ENCODE assay signal across 32 mouse cellular contexts in genomic region chr14:39445501-39445900, GRCm38 (mm10). TPM values are rescaled to one million over a fixed set of nuclear protein-coding genes. Genes with fewer than 3 reads are reported as not detected.
"Had no signal": no experiment of that assay in that cellular context is flagged by ENCODE, and none has a peak within 500 bp of the region (broad histone marks: within the 10 kb centered on the region; RNA-seq: fewer than 3 reads in every experiment).

No protein-coding gene starts in this region.

- DNase-seq: gastrocnemius, adult 2 months; gastrocnemius, postnatal 10 days; gastrocnemius, postnatal 25 days; heart, adult 18-20 months; heart, postnatal 10 days; heart, postnatal 4 days; kidney, adult 9 months; kidney, postnatal 10 days; kidney, postnatal 25 days; kidney, postnatal 4 days; liver; liver, embryonic 13.5 days had no signal

- H3K27ac ChIP-seq: gastrocnemius, adult 2 months; heart, embryonic 10.5 days; hindbrain, embryonic 10.5 days; hindbrain, embryonic 12.5 days; hindbrain, embryonic 14.5 days; intestine, embryonic 15.5 days; layer of hippocampus, adult 2 months; left cerebral cortex, adult 2 months; limb, embryonic 10.5 days; limb, embryonic 12.5 days; liver, embryonic 13.5 days; liver, embryonic 15.5 days had no signal

- H3K9me3 ChIP-seq: heart, embryonic 10.5 days; heart, embryonic 12.5 days; hindbrain, embryonic 10.5 days; hindbrain, embryonic 12.5 days; intestine, embryonic 15.5 days; limb, embryonic 10.5 days; limb, embryonic 12.5 days; liver, embryonic 13.5 days; liver, embryonic 15.5 days had no signal

- H3K27me3 ChIP-seq: heart, embryonic 12.5 days; hindbrain, embryonic 12.5 days; intestine, embryonic 15.5 days; limb, embryonic 12.5 days; liver, embryonic 13.5 days; liver, embryonic 15.5 days had no signal

- H3K4me1 ChIP-seq: heart, embryonic 10.5 days; heart, embryonic 12.5 days; hindbrain, embryonic 10.5 days; hindbrain, embryonic 12.5 days; intestine, embryonic 15.5 days; limb, embryonic 10.5 days; limb, embryonic 12.5 days; liver, embryonic 13.5 days; liver, embryonic 15.5 days had no signal

- ATAC-seq: hindbrain, embryonic 16.5 days; inflammation-experienced regulatory T-cells, adult 6 months; intestine, embryonic 15.5 days; intestine, postnatal 0 days had no signal

- H3K9ac ChIP-seq: heart, embryonic 12.5 days; hindbrain, embryonic 12.5 days; hindbrain, embryonic 14.5 days; intestine, embryonic 15.5 days; limb, embryonic 12.5 days; liver, embryonic 13.5 days; liver, embryonic 15.5 days had no signal

- H3K4me2 ChIP-seq: heart, embryonic 12.5 days; hindbrain, embryonic 12.5 days; hindbrain, embryonic 14.5 days; intestine, embryonic 15.5 days; limb, embryonic 12.5 days; liver, embryonic 11.5 days; liver, embryonic 13.5 days; liver, embryonic 15.5 days had no signal

- H3K36me3 ChIP-seq: heart, embryonic 10.5 days; heart, embryonic 12.5 days; hindbrain, embryonic 10.5 days; hindbrain, embryonic 12.5 days; intestine, embryonic 15.5 days; limb, embryonic 10.5 days; limb, embryonic 12.5 days; liver, embryonic 13.5 days; liver, embryonic 15.5 days had no signal

- H3K4me3 ChIP-seq: gastrocnemius, adult 2 months; heart, embryonic 10.5 days; heart, embryonic 12.5 days; hindbrain, embryonic 10.5 days; hindbrain, embryonic 12.5 days; intestine, embryonic 15.5 days; layer of hippocampus, adult 2 months; left cerebral cortex, adult 2 months; limb, embryonic 10.5 days; limb, embryonic 12.5 days; liver, embryonic 13.5 days; liver, embryonic 15.5 days had no signal

RNA-seq across cellular contexts. Expression of gene Nrg3, which starts 27.4 kb away (rescaled TPM):
- total RNA-seq: gastrocnemius, adult 2 months; gastrocnemius, postnatal 25 days; granulocyte monocyte progenitor cell, adult 5-6 weeks; heart, adult 18-20 months; heart, adult 8-10 months; heart, postnatal 10 days; heart, postnatal 25 days; heart, postnatal 4 days had no signal
- polyA plus RNA-seq: heart, embryonic 10.5 days; heart, embryonic 12.5 days; heart, embryonic 14.5 days; heart, embryonic 16.5 days; inflammation-experienced regulatory T-cells, adult 6 months; limb, embryonic 10.5 days; liver, embryonic 13.5 days; liver, embryonic 15.5 days had no signal
